Mouse (Mus musculus) thymus, postnatal 36 days (tissue): ENCODE results near the gene Ak5.

ENCODE experiments used
- DNase-seq, 2 experiments: peaks; one replicate each; pipeline ENCODE4 v3.0.0; 2022; ENCODE audit warnings: mixed read lengths in 2 of 2

The Ak5 gene

GRCm38 (mm10) chr3:152516569-152516968 lies 151.6 kb downstream of the Ak5 start:
- DNase-seq = no peak

GRCm38 (mm10) chr3:152515959-152516358 lies 152.2 kb downstream of the Ak5 start:
- DNase-seq = no peak

GRCm38 (mm10) chr3:152512517-152512916 lies 155.6 kb downstream of the Ak5 start:
- DNase-seq = no peak

GRCm38 (mm10) chr3:152509268-152509667 lies 158.9 kb downstream of the Ak5 start:
- DNase-seq = no peak

- DNase-seq = no peak
These were observed 159.7 kb downstream of the Ak5 start for GRCm38 (mm10) chr3:152508419-152508993.

GRCm38 (mm10) chr3:152507900-152508299 lies 160.3 kb downstream of the Ak5 start:
- no peak for DNase-seq

GRCm38 (mm10) chr3:152498968-152499696 lies 169.0 kb downstream of the Ak5 start:
- no peak for DNase-seq

- DNase-seq = no peak
These were observed 170.3 kb downstream of the Ak5 start for GRCm38 (mm10) chr3:152497842-152498241.

- DNase-seq = no peak
These were observed 171.1 kb downstream of the Ak5 start for GRCm38 (mm10) chr3:152497084-152497483.

- DNase-seq = no peak
These were observed 172.7 kb downstream of the Ak5 start for GRCm38 (mm10) chr3:152495415-152495898.

- DNase-seq = no peak
These were observed 173.3 kb downstream of the Ak5 start for GRCm38 (mm10) chr3:152494667-152495360.

- DNase-seq = no peak
These were observed 174.3 kb downstream of the Ak5 start for GRCm38 (mm10) chr3:152493813-152494212.

GRCm38 (mm10) chr3:152492241-152492640 lies 175.9 kb downstream of the Ak5 start:
- no peak for DNase-seq

GRCm38 (mm10) chr3:152490423-152490822 lies 177.7 kb downstream of the Ak5 start:
- no peak for DNase-seq

- no peak for DNase-seq
These were observed 179.2 kb downstream of the Ak5 start for GRCm38 (mm10) chr3:152488964-152489363.

GRCm38 (mm10) chr3:152484206-152484605 lies 184.0 kb downstream of the Ak5 start:
- no peak for DNase-seq

- DNase-seq = no peak
These were observed 184.4 kb downstream of the Ak5 start for GRCm38 (mm10) chr3:152483800-152484199.

GRCm38 (mm10) chr3:152482182-152482581 lies 186.0 kb downstream of the Ak5 start:
- DNase-seq = no peak

GRCm38 (mm10) chr3:152480336-152480735 lies 187.8 kb downstream of the Ak5 start:
- DNase-seq = no peak

- DNase-seq = peak; percentile 42 to 58
These were observed 189.3 kb downstream of the Ak5 start for GRCm38 (mm10) chr3:152478599-152479435.

- DNase-seq = peak; percentile 70 to 72
These were observed 190.2 kb downstream of the Ak5 start for GRCm38 (mm10) chr3:152477796-152478527.

- no peak for DNase-seq
These were observed 192.3 kb downstream of the Ak5 start for GRCm38 (mm10) chr3:152475894-152476293.
